Mouse (Mus musculus) adrenal gland, adult 2 months (tissue): ENCODE results near the gene Dus1l. TPM values are rescaled to one million over a fixed set of nuclear protein-coding genes. Genes with fewer than 3 reads are reported as not detected.
"Not testable (repeated sequence)": the region's sequence is repeated elsewhere in the genome, so short reads cannot be mapped to it uniquely, and the experiment has no call there.

Source experiments
- DNase-seq: peaks from one replicate; pipeline ENCODE4 v3.0.0; 2021
- polyA plus RNA-seq: library from polyadenylated mRNA; depleted of rRNA; stranded (reverse); fragments of >200 nt; gene quantifications from 2 replicates; pipeline ENCODE4 v1.2.3, GENCODE M21; 2012
- total RNA-seq, 2 experiments: library from RNA; stranded (reverse); gene quantifications; 2 replicates each; pipeline ENCODE4 v1.2.3; 2021

Dus1l gene
- total and polyA plus RNA-seq, 3 experiments, result 53.7 to 62.0 (median 56.0) TPM

GRCm38 (mm10) chr11:120819556-120819955 lies 23.4 kb upstream of the Dus1l start:
- no peak for DNase-seq

- DNase-seq, result no peak
These were observed 22.0 kb upstream of the Dus1l start for GRCm38 (mm10) chr11:120818251-120818650.

DNA sequence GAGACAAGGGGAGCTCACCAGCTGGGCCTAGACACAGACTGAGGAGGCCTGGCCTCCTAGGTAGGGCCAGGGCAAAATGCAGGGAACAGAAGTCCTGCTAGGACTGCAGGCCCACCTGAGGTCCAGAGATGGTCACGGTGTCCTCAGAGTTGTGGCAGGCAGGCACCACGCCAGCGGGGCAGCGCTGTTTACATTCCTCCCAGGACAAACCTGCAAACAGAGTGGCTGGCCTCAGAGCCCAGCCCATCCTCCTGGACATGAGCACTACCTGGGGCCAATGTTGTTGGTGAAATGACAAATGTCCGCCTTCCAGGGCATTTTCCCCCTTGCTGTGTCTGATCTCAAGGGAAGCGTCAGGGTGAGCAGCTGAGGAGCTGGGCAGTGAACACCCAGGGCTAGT lies 21.2 kb upstream of the Dus1l start:
- no peak for DNase-seq

GRCm38 (mm10) chr11:120812068-120812467 lies 15.9 kb upstream of the Dus1l start:
- no peak for DNase-seq

DNA sequence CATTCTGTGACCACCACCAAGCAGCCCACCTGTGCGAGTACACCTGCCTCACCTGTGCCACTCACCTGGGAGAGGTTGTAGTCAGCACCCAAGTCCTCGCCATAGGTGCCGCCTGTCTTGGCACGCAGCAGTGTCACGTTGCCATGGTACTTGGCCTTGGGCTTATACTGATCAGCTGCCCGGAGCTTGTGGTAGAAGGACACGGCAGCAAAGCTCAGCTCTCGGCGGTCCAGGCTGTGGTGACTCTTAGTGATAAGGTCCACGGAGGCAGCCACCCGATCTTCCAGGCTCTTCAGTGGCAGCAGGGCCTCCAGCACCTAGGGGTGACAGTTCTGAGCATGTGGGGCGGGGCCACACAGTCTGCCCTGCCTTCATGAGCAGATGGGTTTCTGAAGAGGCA lies 11.8 kb upstream of the Dus1l start:
- peak; percentile 58 for DNase-seq

- no peak for DNase-seq
These were observed 9.4 kb upstream of the Dus1l start for GRCm38 (mm10) chr11:120805375-120806298.

DNA sequence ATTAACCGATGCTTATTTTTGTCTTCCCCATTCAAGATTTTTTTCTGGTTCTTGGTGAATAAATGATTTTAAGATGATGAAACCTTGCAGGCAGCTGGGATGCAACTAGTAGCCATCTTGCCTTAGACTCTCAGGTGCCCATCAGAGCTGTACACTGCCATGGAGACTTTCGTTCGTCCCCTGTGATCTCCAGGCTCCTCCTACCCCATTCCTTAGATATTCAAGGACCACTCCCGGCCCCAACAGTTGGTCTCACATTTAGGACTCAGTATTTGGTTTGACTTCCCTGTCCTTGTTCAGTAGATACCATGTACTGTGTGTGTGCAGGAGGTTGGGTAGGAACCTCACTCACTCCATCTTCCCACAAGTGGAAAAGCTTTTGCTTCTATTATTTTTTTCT lies 8.6 kb upstream of the Dus1l start:
- DNase-seq, result no peak

DNA sequence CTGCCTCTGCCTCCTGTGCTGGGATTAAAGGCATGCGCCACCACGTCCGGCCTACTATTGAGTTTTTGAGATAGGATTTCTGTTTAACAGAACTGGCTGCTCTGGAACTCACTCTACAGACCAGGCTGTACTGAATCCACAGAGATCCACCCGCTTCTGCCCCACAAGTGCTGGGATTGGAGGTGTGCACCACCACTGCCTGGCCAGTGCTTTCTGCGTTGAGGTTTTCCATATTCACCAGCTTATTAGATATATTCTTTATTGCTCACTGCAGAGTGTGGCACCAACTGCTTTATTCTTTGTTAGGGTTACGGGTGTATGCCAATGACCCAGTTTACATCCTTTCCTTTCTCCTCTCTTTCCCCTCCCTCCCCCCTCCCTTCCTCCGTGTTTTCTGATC lies 8.1 kb upstream of the Dus1l start:
- no peak for DNase-seq

DNA sequence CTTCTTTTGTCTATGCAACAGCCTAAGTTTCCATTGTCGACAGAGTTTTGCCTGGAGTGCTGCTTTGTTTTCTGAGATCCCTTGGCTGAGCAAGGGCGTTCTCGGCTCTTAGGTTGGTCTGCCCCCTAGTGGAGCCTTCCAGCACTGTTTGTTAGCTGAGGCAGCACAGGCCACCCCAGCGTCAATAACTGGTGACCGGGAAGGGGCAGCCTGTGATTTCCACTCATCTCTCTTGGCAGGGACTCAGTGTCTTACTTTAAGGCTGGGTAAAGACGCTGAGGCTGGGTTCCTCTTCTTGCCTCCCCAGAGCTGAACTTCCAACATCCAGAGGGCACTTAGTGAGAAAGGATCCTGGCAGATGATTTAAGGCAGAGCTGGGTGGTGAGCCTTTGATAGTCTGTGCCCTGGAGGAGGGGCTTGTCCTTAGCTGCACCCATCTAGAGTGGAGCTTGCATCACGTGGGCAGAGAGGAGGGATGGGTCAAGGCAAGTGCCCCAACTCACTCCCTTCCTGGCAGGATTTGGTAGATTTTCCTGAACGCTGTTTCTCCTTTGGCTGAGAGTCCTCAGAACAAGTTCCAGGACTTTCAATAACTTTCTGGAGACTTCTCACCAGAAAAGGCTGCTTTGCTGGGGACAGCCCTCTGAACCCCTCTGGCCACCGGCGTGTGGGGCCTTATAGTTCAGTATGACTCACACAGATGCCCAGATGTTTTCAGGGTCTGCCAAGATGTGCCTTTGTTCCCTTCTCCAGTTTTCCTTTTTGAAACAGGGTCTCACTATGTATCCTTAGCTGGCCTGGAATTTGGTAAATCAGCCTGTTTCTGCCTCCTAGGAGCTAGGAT lies 4.1 kb upstream of the Dus1l start:
- peak; percentile 94 for DNase-seq

DNA sequence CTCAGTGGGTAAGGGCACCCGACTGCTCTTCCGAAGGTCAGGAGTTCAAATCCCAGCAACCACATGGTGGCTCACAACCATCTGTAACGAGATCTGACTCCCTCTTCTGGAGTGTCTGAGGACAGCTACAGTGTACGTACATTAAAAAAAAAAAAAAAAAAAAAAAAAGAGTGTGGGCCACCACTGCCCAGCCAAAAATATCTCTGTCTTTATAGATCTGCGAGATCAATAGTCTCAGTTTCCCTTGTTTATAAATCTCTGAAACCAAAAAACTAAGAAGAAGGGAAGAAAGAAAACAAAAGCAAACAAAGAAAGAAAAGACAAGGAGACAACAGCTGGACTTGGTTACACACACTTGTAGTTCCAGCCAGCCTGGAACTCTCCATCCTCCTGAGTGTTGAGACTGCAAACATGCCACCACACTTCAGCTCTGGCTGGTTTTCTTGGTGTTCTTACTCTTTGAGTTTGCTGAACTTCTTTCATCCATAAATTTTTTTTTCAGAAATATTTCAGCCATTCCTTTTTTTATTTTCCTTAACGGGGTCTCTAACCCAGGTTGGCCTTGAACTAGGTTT lies 3.2 kb upstream of the Dus1l start:
- DNase-seq, result no peak

- DNase-seq, result no peak
These were observed 2.0 kb upstream of the Dus1l start for GRCm38 (mm10) chr11:120798244-120798643.

- no peak for DNase-seq
These were observed 377 bp upstream of the Dus1l start for GRCm38 (mm10) chr11:120796614-120796946.

DNA sequence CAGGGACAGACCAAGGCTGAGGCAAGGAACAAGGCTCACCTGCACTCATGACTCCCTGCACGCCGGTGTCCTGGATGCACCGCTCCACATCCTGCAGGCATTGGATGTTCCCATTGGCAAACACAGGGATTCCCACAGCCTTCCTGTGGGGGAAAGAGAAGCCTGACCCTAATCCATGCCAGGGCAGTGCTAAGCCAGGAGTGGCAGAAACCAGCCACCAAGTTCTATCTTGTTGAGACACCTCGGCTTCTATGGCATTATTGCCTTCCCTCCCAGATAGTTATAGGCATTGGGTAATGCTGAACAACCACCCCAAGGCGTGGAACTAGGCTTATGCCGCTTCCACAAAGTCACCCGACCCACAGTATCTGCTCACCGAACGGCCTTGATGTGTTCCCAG lies 3.6 kb downstream of the Dus1l start:
- no peak for DNase-seq

DNA sequence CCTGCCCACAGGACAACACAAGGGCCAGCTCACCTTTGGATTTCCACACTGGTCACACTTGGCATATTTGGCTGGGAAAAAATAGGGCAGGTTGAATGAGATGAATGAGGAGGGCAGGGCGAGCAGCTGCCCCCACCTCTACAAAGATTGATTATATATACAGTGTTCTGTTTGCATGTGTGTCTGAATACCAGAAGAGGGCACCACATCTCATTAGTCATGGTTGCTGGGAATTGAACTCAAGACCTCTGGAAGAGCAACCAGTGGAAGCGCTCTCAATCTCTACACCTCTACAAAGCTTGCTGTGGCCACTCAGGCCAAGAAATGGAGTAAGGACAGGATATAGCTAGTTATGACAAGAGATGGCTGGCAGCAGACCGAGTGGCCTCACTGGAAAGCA lies 6.4 kb downstream of the Dus1l start:
- DNase-seq, result no peak

DNA sequence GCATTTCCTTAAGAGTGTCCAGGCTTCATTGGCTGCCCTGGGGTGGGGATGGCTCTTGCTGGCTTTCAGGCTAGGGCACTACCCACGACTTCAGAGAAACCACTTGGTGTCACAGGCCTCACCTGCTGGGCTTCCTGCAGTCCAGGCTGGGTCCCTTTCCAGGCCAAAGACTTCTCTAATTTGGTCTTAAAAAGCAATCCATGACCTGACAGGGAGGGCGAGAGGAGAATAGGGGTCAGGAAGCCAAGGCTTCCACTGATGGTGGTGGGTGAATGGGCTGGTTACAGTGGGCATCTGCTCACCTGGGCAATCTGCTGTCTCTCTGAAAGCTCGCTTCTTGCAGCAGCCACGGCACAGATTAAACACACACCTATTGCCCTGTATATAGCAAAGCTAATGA lies 6.8 kb downstream of the Dus1l start:
- DNase-seq, result no peak

DNA sequence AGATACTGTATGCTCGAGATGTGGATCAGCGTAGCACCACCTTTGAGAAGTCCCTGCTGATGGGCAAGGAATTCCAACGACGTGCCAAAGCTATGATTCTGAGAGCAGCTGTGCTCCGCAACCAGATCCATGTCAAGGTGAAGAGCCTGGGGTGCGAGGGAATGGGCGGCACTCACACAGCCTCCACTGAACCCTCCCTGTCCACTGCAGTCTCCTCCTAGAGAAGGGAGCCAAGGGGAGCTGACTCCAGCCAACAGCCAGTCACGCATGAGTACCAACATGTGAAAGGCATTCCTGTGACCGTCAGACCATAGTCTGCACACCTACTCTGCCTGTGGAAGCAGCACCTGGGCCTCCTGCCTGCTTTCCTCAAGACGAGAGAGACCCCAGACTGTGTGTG lies 7.7 kb downstream of the Dus1l start:
- DNase-seq, result not testable (repeated sequence)

DNA sequence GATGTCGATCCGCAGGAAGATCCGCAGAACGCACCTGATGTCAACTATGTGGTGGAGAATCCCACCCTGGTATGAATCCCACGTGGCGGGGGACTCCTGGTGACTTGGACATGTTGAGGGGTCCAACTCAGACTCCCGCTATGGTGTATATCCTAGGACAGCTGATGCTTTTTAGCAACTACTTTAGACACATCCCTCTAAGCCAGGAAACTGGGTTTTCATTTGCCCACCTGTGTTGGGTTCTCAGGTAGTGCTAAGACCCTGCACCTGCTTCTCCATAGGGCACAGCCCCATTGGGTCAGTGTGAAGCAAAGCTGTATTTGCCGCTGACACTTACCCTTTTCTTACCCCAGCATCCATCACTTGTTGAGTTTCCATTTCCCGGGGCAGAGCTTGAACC lies 11.1 kb downstream of the Dus1l start:
- DNase-seq, result no peak

DNA sequence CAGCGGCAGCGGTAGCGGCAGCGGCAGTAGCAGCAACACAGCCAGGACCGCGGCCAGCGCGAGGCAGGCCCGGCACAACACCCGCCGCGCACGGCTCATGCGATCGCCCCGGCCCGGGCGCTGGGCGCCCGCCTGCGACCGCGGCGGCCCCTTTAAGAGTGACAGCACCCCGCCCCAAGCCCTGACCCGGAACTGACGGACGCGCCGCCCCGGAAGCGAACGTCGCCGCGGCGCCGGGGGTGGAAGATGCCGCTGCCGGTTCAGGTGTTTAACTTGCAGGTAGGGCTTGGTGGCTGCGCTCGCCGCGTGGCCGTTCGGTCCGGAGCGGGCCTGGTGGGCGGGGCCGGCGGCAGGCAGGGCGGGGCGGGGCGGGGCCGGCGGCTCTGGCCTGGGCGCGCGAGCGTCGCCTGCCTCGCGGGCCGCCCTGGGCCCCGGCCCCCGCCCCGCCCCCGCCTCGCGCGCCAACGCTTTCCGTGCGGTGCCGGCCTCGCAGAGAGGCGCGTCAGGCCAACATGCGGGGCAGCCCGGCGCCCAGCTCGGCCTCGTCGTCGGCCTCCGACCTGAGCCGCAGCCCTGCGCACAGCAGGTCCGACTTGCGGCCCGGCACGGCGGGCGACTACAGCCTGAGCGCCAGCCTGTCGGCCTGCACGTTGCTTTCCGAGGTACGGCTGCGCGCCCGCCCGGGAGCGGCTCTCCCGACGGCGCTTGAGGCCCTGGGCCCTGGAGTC lies 12.0 kb downstream of the Dus1l start, which contains the start of the genes Rfng and Gps1:
Rfng (minus strand) TSS at position 144 of the 728 bp plus-strand sequence.
Gps1 (plus strand) TSS at position 209 of the 728 bp plus-strand sequence.
- peak; percentile 93 for DNase-seq

DNA sequence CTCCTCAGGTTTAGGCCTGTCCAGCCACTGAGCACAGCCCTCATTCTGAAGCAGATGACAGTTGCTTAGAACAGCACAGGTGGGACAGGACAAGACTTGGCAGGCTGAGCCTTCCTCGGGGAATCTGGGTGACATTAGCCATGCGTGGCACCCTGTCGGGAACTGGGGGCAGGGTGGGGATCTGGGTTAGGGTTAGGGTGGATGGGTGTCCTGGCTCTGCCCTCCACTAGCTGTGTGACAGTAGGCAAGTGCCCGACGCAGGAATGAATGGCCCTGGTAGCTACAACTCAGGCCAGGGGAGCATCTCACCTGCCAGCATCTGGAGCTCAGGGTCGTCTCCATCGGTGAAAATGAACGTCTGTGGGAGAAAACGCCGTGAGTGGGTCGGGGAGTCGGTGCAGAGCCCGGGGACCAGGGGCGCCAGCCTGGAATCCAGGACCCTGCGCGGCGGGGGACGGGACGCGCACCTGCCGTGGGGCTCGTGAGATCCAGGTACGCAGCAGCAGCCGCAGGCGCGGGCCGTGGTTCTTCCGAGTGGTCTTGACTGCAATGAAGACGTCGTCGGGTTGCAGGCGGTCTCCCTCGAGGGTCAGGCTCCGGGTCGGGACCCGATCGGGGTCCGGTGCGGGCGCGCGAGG lies 12.7 kb downstream of the Dus1l start:
- no peak for DNase-seq

DNA sequence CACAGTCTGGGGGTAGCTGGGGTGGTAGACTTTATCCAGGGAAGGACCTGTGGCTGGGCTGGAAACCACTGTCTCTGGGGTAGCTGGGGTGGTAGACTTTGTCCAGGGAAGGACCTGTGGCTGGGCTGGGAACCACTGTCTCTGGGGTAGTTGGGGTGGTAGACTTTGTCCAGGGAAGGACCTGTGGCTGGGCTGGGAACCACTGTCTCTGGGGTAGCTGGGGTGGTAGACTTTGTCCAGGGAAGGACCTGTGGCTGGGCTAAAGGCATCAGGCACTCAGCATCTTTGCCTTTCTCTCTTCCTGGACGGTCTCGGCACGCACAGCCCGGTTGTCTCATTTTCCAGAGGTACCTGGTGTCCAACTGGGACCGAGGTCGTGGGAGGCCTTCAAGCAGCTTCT lies 14.8 kb downstream of the Dus1l start:
- not testable (repeated sequence) for DNase-seq

DNA sequence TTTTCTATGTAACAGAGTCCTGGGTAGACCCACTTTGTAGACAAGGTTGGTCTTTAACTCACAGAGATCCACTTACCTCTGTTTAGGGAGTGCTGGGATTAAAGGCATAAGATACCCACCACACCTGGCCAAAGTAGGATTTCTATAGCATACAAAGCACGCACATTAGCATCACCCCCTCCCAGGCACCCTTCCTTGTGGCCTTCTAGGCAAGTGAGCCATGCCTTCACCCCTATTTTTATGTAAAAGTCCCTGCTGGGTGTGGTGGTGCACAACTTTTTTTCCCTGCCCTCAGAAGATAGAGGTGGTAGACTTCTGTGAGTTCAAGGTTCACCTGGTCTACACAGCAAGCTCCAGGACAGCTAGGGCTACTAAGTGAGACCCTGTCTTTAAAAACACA lies 16.3 kb downstream of the Dus1l start:
- no peak for DNase-seq

GRCm38 (mm10) chr11:120777123-120777522 lies 19.1 kb downstream of the Dus1l start:
- no peak for DNase-seq
